Mouse (Mus musculus) ES-E14 (cell line): Measurements from ENCODE around the gene 1810049J17Rik. TPM values are rescaled to one million over a fixed set of nuclear protein-coding genes. Genes with fewer than 3 reads are reported as not detected.

ENCODE experiments used
- DNase-seq: peaks from one replicate; pipeline ENCODE4 v3.0.0-alpha.2; 2013; ENCODE audit warnings: low read depth, low spot score
- H3K27ac ChIP-seq: 2 replicates; pipeline ENCODE4 v1.5.1; 2012; ENCODE audit warnings: low read depth, mild to moderate bottlenecking, low read length, moderate library complexity, mixed read lengths; ENCODE audit not compliant: poor library complexity, insufficient read depth, severe bottlenecking
- H3K36me3 ChIP-seq: 2 replicates; pipeline ENCODE4 v1.6.1; 2012; ENCODE audit warnings: mild to moderate bottlenecking, low read length, moderate library complexity, mixed read lengths; ENCODE audit not compliant: control insufficient read depth, poor library complexity, insufficient read depth, severe bottlenecking
- H3K4me1 ChIP-seq, 2 experiments: fragments of 150-350 bp in 1 of 2; sonication (generic) in 1 of 2; 2 replicates each; pipeline ENCODE4 v1.6.1; 2012; ENCODE audit warnings: low read length in 2 of 2, mild to moderate bottlenecking in 1 of 2, mixed read lengths in 1 of 2; ENCODE audit not compliant: control insufficient read depth in 2 of 2, insufficient read depth in 2 of 2, poor library complexity in 1 of 2
- H3K4me3 ChIP-seq, 2 experiments: fragments of 150-350 bp in 1 of 2; sonication (generic) in 1 of 2; 2 replicates each; pipeline ENCODE4 v1.5.1; 2012; ENCODE audit warnings: low read length in 2 of 2, low read depth in 1 of 2, mild to moderate bottlenecking in 1 of 2, mixed read lengths in 1 of 2; ENCODE audit not compliant: insufficient read depth in 1 of 2, poor library complexity in 1 of 2, severe bottlenecking in 1 of 2
- H3K9ac ChIP-seq: 2 replicates; pipeline ENCODE4 v1.6.1; 2012; ENCODE audit warnings: low read depth, mild to moderate bottlenecking, low read length, mixed read lengths; ENCODE audit not compliant: poor library complexity, insufficient read depth, severe bottlenecking
- H3K9me3 ChIP-seq: fragments of 150-350 bp; sonication (generic); 2 replicates; pipeline ENCODE4 v1.6.1; 2012; ENCODE audit warnings: low read depth, mild to moderate bottlenecking, low read length; ENCODE audit not compliant: control insufficient read depth, insufficient read depth
- CHD2 ChIP-seq: IDR thresholded peaks from 2 replicates; pipeline ENCODE4 v1.6.1; 2014; ENCODE audit warnings: mild to moderate bottlenecking, low read depth, low read length, inconsistent platforms
- HCFC1 ChIP-seq: IDR thresholded peaks from 2 replicates; pipeline ENCODE4 v1.6.1; 2012; ENCODE audit warnings: low read length, inconsistent platforms, borderline replicate concordance; ENCODE audit not compliant: insufficient read depth
- MAFK ChIP-seq: IDR thresholded peaks from 2 replicates; pipeline ENCODE4 v1.6.1; 2014; ENCODE audit warnings: mild to moderate bottlenecking, low read depth, low read length, inconsistent platforms; ENCODE audit not compliant: insufficient read depth
- ZC3H11A ChIP-seq: IDR thresholded peaks from 2 replicates; pipeline ENCODE4 v1.6.1; 2012; ENCODE audit warnings: low read depth, mild to moderate bottlenecking, inconsistent platforms, low read length, borderline replicate concordance
- ZNF384 ChIP-seq: IDR thresholded peaks from 2 replicates; pipeline ENCODE4 v1.6.1; 2012; ENCODE audit warnings: low read depth, low read length, inconsistent platforms
- in situ Hi-C, 2 experiments: fragments of 600-800 bp; cut with MboI; formaldehyde crosslinking; loops; one replicate each; pipeline ENCODE4 v1.15.1; 2025; ENCODE audit warnings: low sequenced_read_pairs in 2 of 2, inconsistent platforms in 1 of 2; ENCODE audit not compliant: unreplicated experiment in 2 of 2
- total RNA-seq: library from RNA; depleted of rRNA; stranded (reverse); fragments of 300-350 nt; gene quantifications from 2 replicates; pipeline ENCODE4 v1.2.3, GENCODE M21; 2012; rRNA removed

1810049J17Rik gene
- 9.6 and 18.8 TPM in 2 replicates for total RNA-seq

DNA sequence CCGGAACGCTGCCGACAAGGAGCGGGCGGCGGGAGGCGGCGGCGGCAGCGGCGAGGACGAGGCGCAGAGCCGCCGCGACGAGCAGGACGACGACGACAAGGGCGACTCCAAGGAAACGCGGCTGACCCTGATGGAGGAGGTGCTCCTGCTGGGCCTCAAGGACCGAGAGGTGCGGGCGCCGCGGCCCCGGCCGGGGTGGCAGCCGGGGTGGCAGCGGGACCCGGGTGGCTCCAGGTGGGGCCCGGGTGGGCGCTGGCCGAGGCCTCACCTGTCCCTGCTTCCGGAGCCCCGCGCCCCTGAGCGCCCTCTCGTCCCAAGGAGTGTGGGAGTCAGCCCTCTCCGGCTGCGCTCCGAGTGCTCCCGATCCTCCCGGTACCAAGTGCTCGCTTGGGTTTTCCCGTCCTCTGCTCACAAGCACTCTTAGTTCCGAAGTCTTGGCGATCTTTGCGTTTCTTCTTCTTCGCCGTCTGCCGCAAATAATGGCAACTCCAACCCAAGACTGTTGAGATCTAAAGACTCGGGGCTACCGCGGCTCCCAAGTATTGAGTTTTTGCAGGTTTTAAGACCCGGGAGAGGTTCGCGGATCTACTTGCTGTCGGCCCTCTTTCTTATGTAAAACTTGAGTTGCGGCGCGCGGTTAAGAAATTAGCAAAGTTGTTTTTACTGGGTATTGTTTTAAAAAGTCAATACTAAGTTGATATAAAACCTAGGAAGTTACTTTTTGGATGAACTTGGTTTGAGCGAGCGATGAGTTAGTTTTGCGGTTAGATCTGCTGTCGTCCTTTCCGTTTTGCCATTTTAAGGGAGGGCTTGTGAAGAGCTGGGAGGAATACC lies at the start of gene 1810049J17Rik:
TSS of gene 1810049J17Rik (minus strand) at position 112 of the 834 bp plus-strand sequence.
- Histone ChIP-seq H3K36me3 (peaks cover 2% of the 10 kb centered on the region; the same call in 1 of the 2 replicates), H3K4me3 (peak within 1 kb of the TSS; percentile 78 to 87), H3K9ac (peak within 1 kb of the TSS; percentile 94), H3K4me1 (no peaks in the 10 kb centered on the region), H3K9me3 (no peaks in the 10 kb centered on the region), H3K27ac (peak within 1 kb of the TSS; percentile 33)
- no peak for DNase-seq
- TF ChIP-seq ZC3H11A: no peak
- no peak for TF ChIP-seq ZNF384
- no peak for TF ChIP-seq CHD2
- no peak for TF ChIP-seq HCFC1
- TF ChIP-seq MAFK: no peak
- in situ Hi-C loops: no loop called here

DNA sequence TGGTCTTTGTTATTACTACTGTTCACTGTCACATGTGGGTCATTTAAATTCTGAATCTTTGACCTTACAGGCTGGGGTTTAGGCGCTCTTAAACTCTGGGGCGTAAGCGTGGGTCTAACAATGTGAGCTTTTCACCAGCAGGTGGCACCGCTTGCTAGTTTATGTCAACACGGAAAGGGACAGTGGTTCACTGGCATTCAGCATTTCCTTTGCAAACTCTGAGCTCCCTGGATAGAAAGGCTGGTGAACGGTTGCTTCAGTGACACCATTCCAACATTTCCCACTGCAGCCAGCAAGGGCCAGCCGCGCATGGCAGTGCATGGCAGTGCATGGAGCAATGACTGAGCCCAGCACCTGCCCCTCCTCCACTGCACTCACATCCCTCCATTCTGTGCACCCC lies 49.5 kb upstream of the 1810049J17Rik start:
- Histone ChIP-seq H3K27ac (no peak overlapping the region), H3K9ac (no peak overlapping the region), H3K9me3 (no peaks in the 10 kb centered on the region), H3K4me3 (no peak overlapping the region), H3K36me3 (no peaks in the 10 kb centered on the region), H3K4me1 (peaks cover 2 to 8% of the 10 kb centered on the region in 2 experiments; a peak in 2 of 4 replicates)
- TF ChIP-seq ZNF384: no peak
- peak; percentile 92; the same call in 1 of the 2 replicates for TF ChIP-seq ZC3H11A
- DNase-seq: peak; percentile 69
- in situ Hi-C loops: loop anchor here (10.0 kb wide), 1 partner anchor 204 kb away; no protein-coding TSS in a partner anchor

DNA sequence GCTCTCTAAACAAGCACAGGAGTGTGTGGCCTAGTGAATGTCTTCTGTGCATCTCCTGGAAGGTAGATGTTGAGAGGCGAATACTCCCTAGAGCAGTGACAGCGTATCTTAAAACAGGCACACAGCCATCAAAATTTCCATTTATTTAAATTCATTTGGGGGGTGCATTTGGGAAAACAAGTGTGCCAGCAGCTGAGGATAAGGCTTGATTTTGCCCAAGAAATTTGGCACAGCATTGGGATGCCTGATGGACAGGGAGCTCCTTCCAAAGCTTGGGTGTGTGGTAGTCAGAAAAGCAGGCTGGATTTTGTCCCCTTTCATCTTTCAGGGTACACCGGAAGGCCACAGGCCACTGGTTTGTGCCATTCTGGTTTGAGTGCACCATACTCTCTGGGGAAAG lies 48.4 kb upstream of the 1810049J17Rik start:
- H3K36me3 ChIP-seq: no peaks in the 10 kb centered on the region
- DNase-seq: no peak
- H3K4me3 ChIP-seq: no peak overlapping the region
- H3K27ac ChIP-seq: no peak overlapping the region
- peaks cover 2 to 8% of the 10 kb centered on the region in 2 experiments; a peak in 2 of 4 replicates for H3K4me1 ChIP-seq
- H3K9me3 ChIP-seq: no peaks in the 10 kb centered on the region
- no peak overlapping the region for H3K9ac ChIP-seq
- TF ChIP-seq HCFC1: no peak
- in situ Hi-C loops: loop anchor here (10.0 kb wide), 1 partner anchor 205 kb away; no protein-coding TSS in a partner anchor

GRCm38 (mm10) chr15:12368850-12369249 lies 47.2 kb upstream of the 1810049J17Rik start:
- H3K4me1 ChIP-seq: peaks cover 2 to 8% of the 10 kb centered on the region in 2 experiments; a peak in 2 of 4 replicates
- H3K4me3 ChIP-seq: no peak overlapping the region
- no peak overlapping the region for H3K27ac ChIP-seq
- no peaks in the 10 kb centered on the region for H3K9me3 ChIP-seq
- no peak for TF ChIP-seq MAFK
- TF ChIP-seq ZNF384: no peak
- no peak overlapping the region for H3K9ac ChIP-seq
- no peak for DNase-seq
- no peaks in the 10 kb centered on the region for H3K36me3 ChIP-seq
- in situ Hi-C loops: loop anchor here in 1 of 2 experiments (10.0 kb wide), 1 partner anchor 426 kb away; no protein-coding TSS in a partner anchor
